Mouse (Mus musculus) 416B (cell line): ENCODE data around the gene Tmem126b.
A peak's percentile ranks its signal among the peaks of the same experiment; 100 is the strongest.

Source experiments
- DNase-seq: peaks from one replicate; pipeline ENCODE4 v3.0.0; 2011; ENCODE audit warnings: low read depth

Gene Tmem126b

GRCm38 (mm10) chr7:90475793-90476312, at the start of gene Tmem126b:
Gene Tmem126b, minus strand, starts transcription at chr7:90476001.
- DNase-seq, result peak; percentile 98

GRCm38 (mm10) chr7:90512293-90512692, 36.5 kb upstream of the Tmem126b start:
- peak; percentile 23 for DNase-seq

- peak; percentile 28 for DNase-seq
Observed at GRCm38 (mm10) chr7:90508124-90508523, 32.3 kb upstream of the Tmem126b start.

- peak; percentile 33 for DNase-seq
Observed at GRCm38 (mm10) chr7:90482607-90483006, 6.8 kb upstream of the Tmem126b start.

GRCm38 (mm10) chr7:90476313-90477245, 778 bp upstream of the Tmem126b start, which contains the start of gene Dlg2:
Gene Dlg2, plus strand, starts transcription at chr7:90476672.
- DNase-seq, result no peak

GRCm38 (mm10) chr7:90473511-90473910, 2.3 kb downstream of the Tmem126b start:
- no peak for DNase-seq

- DNase-seq, result no peak
Observed at GRCm38 (mm10) chr7:90461441-90461840, 14.4 kb downstream of the Tmem126b start.

GRCm38 (mm10) chr7:90460930-90461329, 14.9 kb downstream of the Tmem126b start:
- DNase-seq, result no peak

- DNase-seq, result no peak
Observed at GRCm38 (mm10) chr7:90460330-90460729, 15.5 kb downstream of the Tmem126b start.

GRCm38 (mm10) chr7:90457517-90457916, 18.3 kb downstream of the Tmem126b start:
- no peak for DNase-seq

GRCm38 (mm10) chr7:90456845-90457468, 18.8 kb downstream of the Tmem126b start, which contains the start of gene Tmem126a:
Gene Tmem126a, minus strand, starts transcription at chr7:90457229.
- peak; percentile 92 for DNase-seq

GRCm38 (mm10) chr7:90456149-90456844, 19.5 kb downstream of the Tmem126b start:
- peak; percentile 33 for DNase-seq

- DNase-seq, result peak; percentile 33
Observed at GRCm38 (mm10) chr7:90444206-90444605, 31.6 kb downstream of the Tmem126b start.

GRCm38 (mm10) chr7:90443101-90444091, 32.4 kb downstream of the Tmem126b start:
- peak; percentile 51 for DNase-seq

GRCm38 (mm10) chr7:90442518-90443080, 33.2 kb downstream of the Tmem126b start, which contains the start of gene Crebzf:
Gene Crebzf, plus strand, starts transcription at chr7:90442729.
- DNase-seq, result peak; percentile 98

- peak; percentile 34 for DNase-seq
Observed at GRCm38 (mm10) chr7:90442070-90442469, 33.7 kb downstream of the Tmem126b start.

- no peak for DNase-seq
Observed at GRCm38 (mm10) chr7:90440044-90440443, 35.8 kb downstream of the Tmem126b start.

GRCm38 (mm10) chr7:90432221-90432620, 43.6 kb downstream of the Tmem126b start:
- DNase-seq, result no peak

GRCm38 (mm10) chr7:90427006-90427405, 48.8 kb downstream of the Tmem126b start:
- no peak for DNase-seq
